Mouse (Mus musculus) embryo, embryonic 10.5 days (tissue): ENCODE results near the gene Irgm2.
"Not testable (repeated sequence)": the region's sequence is repeated elsewhere in the genome, so short reads cannot be mapped to it uniquely, and the experiment has no call there.

Source experiments
- DNase-seq: peaks from one replicate; pipeline ENCODE4 v3.0.0-alpha.2; 2015; ENCODE audit warnings: low spot score

Irgm2 gene

GRCm38 (mm10) chr11:58199229-58200037, at the start of gene Irgm2, which contains the start of gene Igtp:
TSS of gene Irgm2 (plus strand) at chr11:58199618.
TSS of gene Igtp (plus strand) at chr11:58199556.
- DNase-seq = peak; percentile 61

DNA sequence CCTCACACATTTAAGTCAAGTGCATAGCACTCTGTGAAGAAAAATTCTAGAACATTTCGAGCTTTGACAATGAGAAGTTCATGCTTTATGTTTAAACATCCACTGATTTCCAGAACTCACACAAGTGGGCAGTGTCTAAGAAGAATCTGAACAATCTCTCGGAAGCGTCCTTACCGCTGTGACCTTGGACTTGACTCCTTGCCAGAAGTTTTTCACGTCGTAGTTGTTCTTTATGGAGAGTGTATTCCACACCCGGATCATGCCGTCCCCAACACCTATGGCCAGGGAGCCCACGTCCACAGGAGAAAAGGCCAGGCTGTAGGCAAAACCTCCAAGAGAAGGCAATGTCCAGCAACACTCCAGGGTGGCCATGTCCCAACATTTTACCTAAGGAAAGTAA, 44.0 kb upstream of the Irgm2 start:
- DNase-seq = no peak

DNA sequence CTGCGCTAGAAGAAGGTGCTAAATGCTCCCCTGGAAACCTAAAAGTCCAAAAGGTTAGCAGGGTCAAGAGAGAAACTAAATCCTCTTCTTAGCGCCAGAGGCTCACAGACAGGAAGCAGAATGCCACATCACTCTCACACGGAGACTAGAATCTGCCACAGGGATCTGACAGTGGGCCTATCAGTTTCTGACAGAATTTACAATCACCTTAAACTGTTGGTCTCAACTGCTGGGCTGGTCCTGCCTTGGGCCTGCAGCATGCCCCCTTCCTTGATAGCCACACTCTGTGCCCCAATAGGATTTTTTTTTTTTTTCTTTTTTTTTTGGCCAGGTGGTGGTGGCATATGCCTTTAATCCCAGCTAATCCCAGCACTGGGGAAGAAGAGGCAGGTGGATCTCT, 42.5 kb upstream of the Irgm2 start:
- no peak for DNase-seq

DNA sequence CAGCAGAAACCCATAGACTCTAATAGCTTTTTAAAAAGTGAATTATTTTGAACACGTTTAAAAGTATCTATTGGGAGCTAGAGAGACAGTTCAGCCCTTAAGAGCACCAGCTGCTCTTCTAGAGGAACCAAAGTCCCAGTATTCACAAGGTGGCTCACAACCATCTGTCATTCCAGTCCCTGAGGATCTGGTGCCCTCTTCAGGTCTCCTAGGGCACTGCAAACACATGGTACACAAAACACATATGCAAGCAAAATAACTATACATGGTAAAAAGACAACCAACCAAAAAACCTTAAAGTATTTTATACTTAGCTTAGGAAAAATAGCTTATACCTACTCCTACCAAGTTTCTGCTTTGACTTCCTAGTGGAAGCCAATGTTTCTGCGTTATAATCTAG, 34.3 kb upstream of the Irgm2 start:
- no peak for DNase-seq

DNA sequence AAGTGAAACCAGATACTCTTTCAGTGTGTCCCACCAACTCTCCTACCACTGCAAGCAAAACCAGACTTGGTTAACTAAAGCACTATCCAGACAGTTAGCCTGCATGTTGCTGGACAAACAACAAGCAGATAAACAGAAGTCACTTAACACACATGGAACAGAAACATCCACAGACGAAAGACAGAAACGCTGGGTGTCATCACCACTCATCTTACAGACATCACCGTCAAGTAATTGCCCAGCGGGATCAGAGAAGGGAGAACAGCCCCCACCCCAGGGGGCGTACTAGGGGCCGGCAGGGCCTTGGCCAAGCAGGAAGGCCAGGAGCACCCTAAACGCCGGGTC, 31.6 kb upstream of the Irgm2 start:
- DNase-seq = no peak

GRCm38 (mm10) chr11:58168167-58168915, 31.1 kb upstream of the Irgm2 start, which contains the start of gene Gemin5:
TSS of gene Gemin5 (minus strand) at chr11:58168539.
- peak; percentile 88 for DNase-seq

DNA sequence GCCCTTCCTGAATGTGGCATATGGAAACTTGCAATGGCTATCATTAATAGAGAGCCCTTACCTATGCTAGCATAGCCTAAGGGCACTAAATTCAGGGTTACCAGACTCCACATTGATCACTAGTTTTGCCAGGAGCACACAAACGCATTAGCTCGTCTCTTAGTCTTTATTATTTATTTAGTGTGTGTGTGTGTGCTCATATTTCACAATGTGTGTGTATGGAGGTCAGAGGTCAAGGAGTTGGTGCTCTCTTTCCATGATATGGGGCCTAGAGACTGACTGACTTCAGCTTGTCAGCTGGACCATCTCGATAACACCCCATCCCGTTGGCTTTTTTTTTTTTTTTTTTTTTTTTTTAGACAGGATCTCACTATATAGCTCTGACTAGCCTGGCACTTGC, 29.8 kb upstream of the Irgm2 start:
- DNase-seq = no peak

DNA sequence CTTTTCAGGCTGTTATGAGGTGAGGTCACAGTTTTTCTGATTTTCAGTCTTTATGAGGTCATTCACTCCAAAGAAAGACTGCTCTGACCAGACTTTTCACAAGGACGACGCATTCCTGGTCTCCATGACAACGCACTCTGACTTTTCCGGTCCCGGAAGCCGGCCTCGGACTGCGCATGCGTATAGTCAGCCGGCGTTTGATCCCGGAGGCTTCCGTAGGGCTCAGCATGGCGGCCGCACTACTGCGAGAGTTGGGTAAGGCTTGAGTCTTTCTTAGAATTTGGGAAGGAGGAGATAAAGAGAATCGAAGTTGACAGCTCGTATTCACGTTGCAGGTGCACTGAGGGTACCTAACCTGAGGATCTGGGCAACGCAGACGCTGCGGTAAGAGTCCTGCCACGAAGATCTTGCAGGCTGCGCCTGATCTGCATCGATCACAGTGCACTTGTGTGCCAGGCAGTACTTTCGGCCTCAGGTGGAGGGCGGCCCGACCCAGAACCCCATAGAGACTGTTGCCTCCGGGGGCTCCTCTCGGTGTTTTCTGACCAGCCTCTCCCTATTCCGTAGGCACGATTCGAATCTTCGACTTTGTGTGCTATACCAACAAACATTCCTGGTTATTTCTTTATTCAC, 27.8 kb upstream of the Irgm2 start, which contains the start of gene Mrpl22:
Gene Mrpl22 (plus strand): TSS at position 203 of the 633 bp plus-strand sequence.
- peak; percentile 99 for DNase-seq

- DNase-seq = peak; percentile 92
Measured at GRCm38 (mm10) chr11:58179563-58179962, 19.9 kb upstream of the Irgm2 start.

DNA sequence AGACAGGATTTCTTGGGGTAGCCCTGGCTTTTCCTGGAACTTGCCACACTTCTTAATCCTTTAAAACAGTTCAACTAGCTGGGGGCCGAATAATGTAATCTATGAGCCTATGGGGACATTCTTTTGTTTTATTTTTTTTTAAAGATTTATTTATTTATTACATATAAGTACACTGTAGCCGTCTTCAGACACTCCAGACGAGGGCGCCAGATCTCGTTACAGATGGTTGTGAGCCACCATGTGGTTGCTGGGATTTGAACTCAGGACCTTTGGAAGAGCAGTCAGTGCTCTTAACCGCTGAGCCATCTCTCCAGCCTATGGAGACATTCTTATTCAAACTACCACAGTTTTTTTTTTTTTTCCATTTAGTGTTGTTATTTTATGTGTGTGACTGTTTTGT, 19.4 kb upstream of the Irgm2 start:
- not testable (repeated sequence) for DNase-seq

GRCm38 (mm10) chr11:58180756-58181155, 18.7 kb upstream of the Irgm2 start:
- DNase-seq = no peak

DNA sequence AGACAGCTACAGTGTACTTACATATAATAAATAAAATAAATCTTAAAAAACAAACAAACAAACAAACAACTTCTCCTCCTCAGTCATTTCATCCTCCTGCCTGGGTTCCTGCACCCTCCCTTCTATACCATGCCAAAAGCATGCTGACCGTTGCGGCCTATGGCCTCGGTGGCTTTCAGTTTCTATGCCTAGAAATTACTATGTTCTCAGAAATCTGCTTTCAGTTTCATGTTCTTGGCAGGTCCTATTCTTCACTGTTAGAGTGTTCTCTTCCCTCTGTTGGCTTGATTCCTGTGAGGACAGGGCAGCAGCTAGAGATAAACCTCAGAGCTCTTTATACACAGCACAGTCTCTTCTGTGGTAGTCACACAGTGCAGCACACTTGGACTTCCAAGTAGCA, 15.8 kb upstream of the Irgm2 start:
- DNase-seq = no peak

GRCm38 (mm10) chr11:58189675-58190074, 9.7 kb upstream of the Irgm2 start:
- no peak for DNase-seq

GRCm38 (mm10) chr11:58193326-58193725, 6.1 kb upstream of the Irgm2 start:
- no peak for DNase-seq

DNA sequence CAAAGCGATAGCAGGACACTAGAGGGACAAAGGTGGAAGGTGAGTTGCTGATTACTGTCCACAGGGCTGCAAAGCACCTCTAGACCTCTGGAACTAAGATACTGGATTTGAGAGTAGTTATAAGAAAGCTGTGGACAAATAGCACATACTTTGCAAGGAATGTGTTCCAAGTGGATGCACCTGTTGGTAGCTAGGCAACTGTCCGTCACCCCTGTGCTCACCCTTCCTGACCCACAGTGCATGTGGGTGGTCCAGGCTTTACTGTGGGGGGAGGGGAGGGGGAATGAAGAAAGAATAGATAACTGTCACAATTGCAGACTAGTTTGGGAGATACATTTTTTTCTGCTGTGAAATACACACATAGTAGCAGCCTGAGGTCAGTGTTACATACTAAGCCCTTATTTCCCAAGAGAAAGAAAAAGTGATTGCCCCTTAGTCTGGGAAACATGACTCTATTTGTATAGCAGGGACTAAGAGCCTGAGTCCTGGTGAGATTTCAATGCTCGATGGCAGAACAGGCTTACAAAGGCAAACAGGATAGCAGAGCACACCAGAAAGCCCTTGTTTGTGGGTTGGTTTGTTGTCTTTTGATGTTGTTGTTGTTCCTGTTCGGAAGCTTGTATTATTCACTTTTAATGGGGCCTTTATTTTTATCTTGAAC, 5.4 kb upstream of the Irgm2 start:
- peak; percentile 30 for DNase-seq

DNA sequence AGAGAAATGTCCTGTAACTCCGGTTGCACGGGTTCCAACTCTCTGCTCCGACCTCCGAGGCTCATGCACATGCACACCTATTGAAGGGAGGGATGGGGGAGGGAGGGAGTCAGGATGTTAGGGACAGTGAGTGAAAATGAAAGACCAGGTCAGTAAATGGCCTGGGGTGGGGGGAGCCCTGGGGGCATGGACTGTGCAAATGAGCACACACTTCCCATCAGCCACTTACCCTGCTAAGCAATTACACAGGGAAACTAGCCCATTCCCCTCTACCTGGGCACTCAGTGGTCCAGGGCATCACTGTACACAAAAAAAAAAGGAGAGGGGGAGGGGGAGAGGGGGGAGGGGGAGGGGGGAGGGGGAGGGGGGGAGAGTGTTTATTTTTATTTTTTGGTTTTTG, 755 bp upstream of the Irgm2 start:
- no peak for DNase-seq

DNA sequence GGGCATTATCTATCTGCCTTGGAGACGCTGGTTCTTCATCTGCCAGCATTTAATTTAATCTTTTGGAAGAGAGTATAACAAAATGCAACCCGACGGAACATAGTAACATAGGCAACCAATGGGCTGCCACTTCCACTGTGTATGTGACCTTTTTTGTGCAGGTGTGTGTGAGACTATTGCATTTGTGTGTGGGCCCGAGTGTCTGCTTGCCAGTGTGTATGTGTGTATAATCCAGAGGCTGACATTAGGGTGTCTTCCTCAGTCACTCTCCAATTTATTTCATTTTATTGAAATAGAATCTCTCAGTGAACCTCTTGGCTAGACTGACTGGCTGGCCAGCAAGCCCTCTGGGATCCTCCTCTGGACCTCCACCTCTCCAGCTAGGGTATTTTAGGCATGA, 808 bp downstream of the Irgm2 start:
- no peak for DNase-seq

DNA sequence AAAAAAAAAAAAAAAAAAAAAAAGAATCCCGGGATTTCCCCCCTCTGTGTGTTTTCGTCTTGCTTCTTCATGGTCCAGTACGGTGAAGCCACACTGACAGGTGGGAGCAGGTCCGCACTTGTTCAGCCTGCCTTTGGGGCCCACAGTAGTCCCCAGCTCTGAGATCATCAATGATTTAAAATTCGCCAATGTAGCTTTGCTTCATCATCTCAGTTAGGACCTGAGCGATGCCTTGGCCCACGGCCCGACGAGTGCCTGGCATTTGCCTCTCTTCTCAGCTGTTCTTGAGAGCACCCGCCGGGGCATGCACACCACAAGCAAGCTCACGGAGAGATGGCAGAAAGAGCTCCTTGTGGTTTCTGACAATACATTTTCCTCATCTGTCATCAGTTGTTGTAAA, 1.6 kb downstream of the Irgm2 start:
- DNase-seq = no peak

- no peak for DNase-seq
Measured at GRCm38 (mm10) chr11:58210321-58210886, 11.0 kb downstream of the Irgm2 start.

DNA sequence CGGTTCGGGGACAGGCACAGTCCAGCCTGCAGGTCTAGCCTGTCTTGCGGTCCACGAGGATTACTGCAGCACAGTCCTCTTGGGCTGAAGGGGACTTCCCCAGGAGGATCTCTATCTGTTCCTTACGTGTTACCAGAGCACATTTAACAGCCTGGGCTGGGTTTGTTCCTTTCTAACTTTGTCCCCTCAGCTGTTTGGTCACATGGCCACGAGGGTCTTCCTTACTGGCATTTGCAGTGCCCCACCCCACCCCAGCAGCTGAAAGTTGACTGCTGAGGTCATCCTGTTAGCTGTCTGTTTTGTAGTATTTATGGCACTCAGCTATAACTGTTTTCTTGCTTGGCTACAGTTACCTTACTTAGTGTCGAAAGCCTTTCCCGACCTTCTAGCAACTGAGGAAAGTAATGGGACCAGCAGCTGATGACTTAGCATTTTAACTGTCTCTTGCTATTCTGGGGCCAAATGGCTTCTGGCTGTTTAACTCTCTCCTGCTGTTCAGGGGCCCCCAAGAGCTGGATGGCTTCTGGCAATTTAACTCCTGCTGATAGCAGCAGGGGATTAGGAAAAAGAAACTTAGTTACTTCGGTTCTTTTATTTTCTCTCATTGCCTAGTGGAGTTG, 11.8 kb downstream of the Irgm2 start:
- DNase-seq = no peak

GRCm38 (mm10) chr11:58211682-58212067, 12.3 kb downstream of the Irgm2 start:
- no peak for DNase-seq
